Mouse (Mus musculus) intestine, embryonic 15.5 days (tissue): ENCODE measurements around the gene Slc25a39. TPM values are rescaled to one million over a fixed set of nuclear protein-coding genes. Genes with fewer than 3 reads are reported as not detected.

Experiments used
- ATAC-seq: fragments of 200-750 bp; cut with Nextera tagmentation; 2 replicates; pipeline ENCODE4 v1.8.0; 2017; ENCODE audit warnings: moderate TSS enrichment, moderate library complexity
- H3K27ac ChIP-seq: fragments of 300-500 bp; sonication (generic); 2 replicates; pipeline ENCODE4 v1.5.1; 2015; ENCODE audit warnings: mild to moderate bottlenecking, inconsistent platforms
- H3K27me3 ChIP-seq: fragments of 300-500 bp; sonication (generic); replicated peaks from 2 replicates; pipeline ENCODE4 v1.6.1; 2015; ENCODE audit warnings: inconsistent platforms
- H3K36me3 ChIP-seq: fragments of 300-500 bp; sonication (generic); 2 replicates; pipeline ENCODE4 v1.6.1; 2015; ENCODE audit warnings: inconsistent platforms
- H3K4me1 ChIP-seq: fragments of 300-500 bp; sonication (generic); replicated peaks from 2 replicates; pipeline ENCODE4 v1.6.1; 2015; ENCODE audit warnings: inconsistent platforms
- H3K4me2 ChIP-seq: fragments of 300-500 bp; sonication (generic); replicated peaks from 2 replicates; pipeline ENCODE4 v1.6.1; 2015; ENCODE audit warnings: mild to moderate bottlenecking, inconsistent platforms
- H3K4me3 ChIP-seq: fragments of 300-500 bp; sonication (generic); replicated peaks from 2 replicates; pipeline ENCODE4 v1.5.1; 2015; ENCODE audit warnings: inconsistent platforms
- H3K9ac ChIP-seq: fragments of 300-500 bp; sonication (generic); 2 replicates; pipeline ENCODE4 v1.6.1; 2015; ENCODE audit warnings: inconsistent platforms
- H3K9me3 ChIP-seq: fragments of 300-500 bp; sonication (generic); 2 replicates; pipeline ENCODE4 v1.6.1; 2016; ENCODE audit warnings: inconsistent platforms
- WGBS: fragments of 180-500 bp; shearing (Covaris S2); methylation state at CpG from one replicate; pipeline ENCODE4 v1.1.7; 2015; 5-methylcytosine and 5-hydroxymethylcytosine counted together
- polyA plus RNA-seq: library from polyadenylated mRNA; unstranded; fragments of >200 nt; fragmentation: Nextera tagmentation; extraction: Ambion mirVana; gene quantifications from 2 replicates; pipeline ENCODE4 v1.2.1, GENCODE M21; 2015

Slc25a39 gene
- polyA plus RNA-seq, 1 experiment from 2014 or later, result 305 TPM

GRCm38 (mm10) chr11:102443740-102444139 lies 36.0 kb upstream of the Slc25a39 start:
- H3K4me1 ChIP-seq, result peaks cover 39% of the 10 kb centered on the region
- H3K4me2 ChIP-seq, result no peak overlapping the region
- no peak overlapping the region for H3K4me3 ChIP-seq
- H3K9ac ChIP-seq, result no peak overlapping the region
- no peak for ATAC-seq
- no peaks in the 10 kb centered on the region for H3K9me3 ChIP-seq
- H3K36me3 ChIP-seq, result peaks cover 6% of the 10 kb centered on the region
- no peak overlapping the region for H3K27ac ChIP-seq
- WGBS, result 66% methylated on average over 12 of the region's 12 CpGs
- H3K27me3 ChIP-seq, result 0 out of 2 replicates have a peak, but pooled peaks cover 1% of the 10 kb centered on the region

- H3K27me3 ChIP-seq, result 0 out of 2 replicates have a peak, but pooled peaks cover 6% of the 10 kb centered on the region
- peaks cover 40% of the 10 kb centered on the region for H3K4me1 ChIP-seq
- WGBS, result 88% methylated on average over 6 of the region's 6 CpGs
- peaks cover 6% of the 10 kb centered on the region for H3K36me3 ChIP-seq
- H3K9me3 ChIP-seq, result no peaks in the 10 kb centered on the region
- no peak for ATAC-seq
- no peak overlapping the region for H3K4me2 ChIP-seq
- no peak overlapping the region for H3K9ac ChIP-seq
- H3K4me3 ChIP-seq, result no peak overlapping the region
- no peak overlapping the region for H3K27ac ChIP-seq
Measured at GRCm38 (mm10) chr11:102442089-102442488, 34.3 kb upstream of the Slc25a39 start.

- peaks cover 40% of the 10 kb centered on the region for H3K4me1 ChIP-seq
- no peak overlapping the region for H3K27ac ChIP-seq
- H3K9ac ChIP-seq, result no peak overlapping the region
- no peak overlapping the region for H3K4me3 ChIP-seq
- no peak overlapping the region for H3K4me2 ChIP-seq
- peaks cover 6% of the 10 kb centered on the region for H3K36me3 ChIP-seq
- WGBS, result 80% methylated on average over 3 of the region's 3 CpGs
- no peak for ATAC-seq
- no peaks in the 10 kb centered on the region for H3K9me3 ChIP-seq
- 0 out of 2 replicates have a peak, but pooled peaks cover 6% of the 10 kb centered on the region for H3K27me3 ChIP-seq
Measured at GRCm38 (mm10) chr11:102441434-102441833, 33.7 kb upstream of the Slc25a39 start.

- WGBS, result 88% methylated on average over 8 of the region's 8 CpGs
- Histone ChIP-seq H3K9me3 (no peaks in the 10 kb centered on the region), H3K27me3 (0 out of 2 replicates have a peak, but pooled peaks cover 6% of the 10 kb centered on the region), H3K4me1 (peaks cover 28% of the 10 kb centered on the region), H3K4me3 (no peak overlapping the region), H3K4me2 (no peak overlapping the region), H3K9ac (no peak overlapping the region), H3K27ac (no peak overlapping the region), H3K36me3 (peaks cover 14% of the 10 kb centered on the region)
- ATAC-seq, result no peak
Measured at GRCm38 (mm10) chr11:102440255-102440654, 32.5 kb upstream of the Slc25a39 start.

- Histone ChIP-seq H3K4me1 (peaks cover 21% of the 10 kb centered on the region), H3K9ac (no peak overlapping the region), H3K9me3 (no peaks in the 10 kb centered on the region), H3K27ac (no peak overlapping the region), H3K4me3 (no peak overlapping the region), H3K36me3 (peaks cover 22% of the 10 kb centered on the region), H3K4me2 (peak overlapping the region; percentile 96; the same call in 1 of the 2 replicates), H3K27me3 (0 out of 2 replicates have a peak, but pooled peaks cover 6% of the 10 kb centered on the region)
- no peak for ATAC-seq
- 84% methylated on average over 14 of the region's 14 CpGs for WGBS
Measured at GRCm38 (mm10) chr11:102439093-102440082, 31.6 kb upstream of the Slc25a39 start.

- H3K36me3 ChIP-seq, result peaks cover 22% of the 10 kb centered on the region
- H3K9ac ChIP-seq, result peak overlapping the region; percentile 51
- H3K9me3 ChIP-seq, result no peaks in the 10 kb centered on the region
- H3K4me2 ChIP-seq, result peak overlapping the region; percentile 96
- H3K27me3 ChIP-seq, result 0 out of 2 replicates have a peak, but pooled peaks cover 6% of the 10 kb centered on the region
- H3K4me1 ChIP-seq, result peaks cover 17% of the 10 kb centered on the region
- whole genome bisulfite sequencing, result 14% methylated on average over 77 of the region's 77 CpGs
- H3K27ac ChIP-seq, result 0 out of 2 replicates have a peak overlapping the region, but pooled peaks have one; percentile 3
- peak overlapping the region; percentile 47 for H3K4me3 ChIP-seq
- peak; percentile 31 for ATAC-seq
Measured at GRCm38 (mm10) chr11:102438212-102439092, 30.7 kb upstream of the Slc25a39 start.

GRCm38 (mm10) chr11:102437120-102438061 lies 29.6 kb upstream of the Slc25a39 start:
- 9% methylated on average over 87 of the region's 87 CpGs for WGBS
- Histone ChIP-seq H3K4me3 (peak overlapping the region; percentile 47), H3K27me3 (0 out of 2 replicates have a peak, but pooled peaks cover 6% of the 10 kb centered on the region), H3K4me2 (peak overlapping the region; percentile 96), H3K36me3 (peaks cover 22% of the 10 kb centered on the region), H3K27ac (peak overlapping the region; percentile 3; the same call in 1 of the 2 replicates), H3K4me1 (peaks cover 17% of the 10 kb centered on the region), H3K9me3 (no peaks in the 10 kb centered on the region), H3K9ac (peak overlapping the region; percentile 51)
- peak; percentile 58 for ATAC-seq

- no peak overlapping the region for H3K4me3 ChIP-seq
- peaks cover 17% of the 10 kb centered on the region for H3K4me1 ChIP-seq
- no peak for ATAC-seq
- H3K36me3 ChIP-seq, result peaks cover 18% of the 10 kb centered on the region
- H3K9ac ChIP-seq, result no peak overlapping the region
- H3K9me3 ChIP-seq, result no peaks in the 10 kb centered on the region
- H3K27ac ChIP-seq, result no peak overlapping the region
- 0 out of 2 replicates have a peak, but pooled peaks cover 6% of the 10 kb centered on the region for H3K27me3 ChIP-seq
- WGBS, result 74% methylated on average over 10 of the region's 10 CpGs
- H3K4me2 ChIP-seq, result no peak overlapping the region
Measured at GRCm38 (mm10) chr11:102436471-102436790, 28.7 kb upstream of the Slc25a39 start.

- no peak overlapping the region for H3K9ac ChIP-seq
- no peak overlapping the region for H3K4me2 ChIP-seq
- H3K27ac ChIP-seq, result no peak overlapping the region
- 91% methylated on average over 18 of the region's 18 CpGs for WGBS
- peaks cover 20% of the 10 kb centered on the region for H3K4me1 ChIP-seq
- H3K27me3 ChIP-seq, result 0 out of 2 replicates have a peak, but pooled peaks cover 6% of the 10 kb centered on the region
- H3K4me3 ChIP-seq, result no peak overlapping the region
- peaks cover 18% of the 10 kb centered on the region for H3K36me3 ChIP-seq
- no peak for ATAC-seq
- no peaks in the 10 kb centered on the region for H3K9me3 ChIP-seq
Measured at GRCm38 (mm10) chr11:102435754-102436470, 28.2 kb upstream of the Slc25a39 start.

GRCm38 (mm10) chr11:102434816-102435705 lies 27.3 kb upstream of the Slc25a39 start:
- H3K27me3 ChIP-seq, result 0 out of 2 replicates have a peak, but pooled peaks cover 6% of the 10 kb centered on the region
- H3K9ac ChIP-seq, result no peak overlapping the region
- WGBS, result 90% methylated on average over 11 of the region's 11 CpGs
- H3K4me1 ChIP-seq, result peaks cover 20% of the 10 kb centered on the region
- H3K36me3 ChIP-seq, result peaks cover 18% of the 10 kb centered on the region
- H3K4me3 ChIP-seq, result no peak overlapping the region
- no peak overlapping the region for H3K4me2 ChIP-seq
- no peaks in the 10 kb centered on the region for H3K9me3 ChIP-seq
- no peak overlapping the region for H3K27ac ChIP-seq
- ATAC-seq, result no peak
